Mouse (Mus musculus): ENCODE measurements at regions not wholly inside any gene's neighbourhood (a gene's known extent, or its start where the extent isn't known, plus 50 kb on each side); places are given as distances from the start of the nearest gene placed in this dataset.

GRCm38 (mm10) chr9:41914611-41915010 lies 209.5 kb downstream of the Sorl1 start:
- Histone ChIP-seq H3K9ac (no peak overlapping the region), H3K27me3 (replicated peaks) (no peaks in the 10 kb centered on the region), H3K4me1 (no peaks in the 10 kb centered on the region), H3K4me2 (no peak overlapping the region), H3K9me3 (replicated peaks) (0 out of 2 replicates have a peak, but pooled peaks cover 7% of the 10 kb centered on the region), H3K4me3 (no peak overlapping the region), H3K36me3 (no peaks in the 10 kb centered on the region), H3K27ac (no peak overlapping the region)
- WGBS (ENCODE audit: insufficient replicate concordance) = 70% methylated on average over 6 of the region's 6 CpGs
- ATAC-seq = no peak

- Histone ChIP-seq H3K36me3 (no peaks in the 10 kb centered on the region), H3K4me2 (no peak overlapping the region), H3K4me3 (no peak overlapping the region), H3K4me1 (no peaks in the 10 kb centered on the region), H3K27ac (no peak overlapping the region), H3K9me3 (replicated peaks) (0 out of 2 replicates have a peak, but pooled peaks cover 7% of the 10 kb centered on the region), H3K27me3 (replicated peaks) (no peaks in the 10 kb centered on the region), H3K9ac (no peak overlapping the region)
- ATAC-seq = no peak
- WGBS (ENCODE audit: insufficient replicate concordance) = 64% methylated on average over 3 of the region's 3 CpGs
Measured at GRCm38 (mm10) chr9:41913911-41914310, 210.2 kb downstream of the Sorl1 start.

- H3K4me2 ChIP-seq = no peak overlapping the region
- no peaks in the 10 kb centered on the region for H3K36me3 ChIP-seq
- H3K4me3 ChIP-seq = no peak overlapping the region
- H3K9ac ChIP-seq = no peak overlapping the region
- H3K9me3 ChIP-seq (replicated peaks) = 0 out of 2 replicates have a peak, but pooled peaks cover 7% of the 10 kb centered on the region
- no peak for ATAC-seq
- H3K27ac ChIP-seq = no peak overlapping the region
- no peaks in the 10 kb centered on the region for H3K4me1 ChIP-seq
- WGBS (ENCODE audit: insufficient replicate concordance) = 74% methylated on average over 5 of the region's 5 CpGs
- no peaks in the 10 kb centered on the region for H3K27me3 ChIP-seq (replicated peaks)
Measured at GRCm38 (mm10) chr9:41912482-41912881, 211.6 kb downstream of the Sorl1 start.

GRCm38 (mm10) chr9:41900606-41900974 lies 223.5 kb downstream of the Sorl1 start:
- H3K9me3 ChIP-seq (replicated peaks) = no peaks in the 10 kb centered on the region
- no peak overlapping the region for H3K27ac ChIP-seq
- no peak overlapping the region for H3K4me3 ChIP-seq
- no peak overlapping the region for H3K9ac ChIP-seq
- no peaks in the 10 kb centered on the region for H3K36me3 ChIP-seq
- H3K27me3 ChIP-seq (replicated peaks) = no peaks in the 10 kb centered on the region
- H3K4me2 ChIP-seq = no peak overlapping the region
- no peaks in the 10 kb centered on the region for H3K4me1 ChIP-seq
- 77% methylated on average over 8 of the region's 8 CpGs for WGBS (ENCODE audit: insufficient replicate concordance)
- ATAC-seq = no peak

GRCm38 (mm10) chr9:41899766-41900605 lies 224.1 kb downstream of the Sorl1 start:
- no peak overlapping the region for H3K27ac ChIP-seq

GRCm38 (mm10) chr9:41895106-41895505 lies 229.0 kb downstream of the Sorl1 start:
- H3K4me1 ChIP-seq = 0 out of 2 replicates have a peak, but pooled peaks cover 2% of the 10 kb centered on the region
- no peak overlapping the region for H3K4me2 ChIP-seq
- ATAC-seq = no peak
- no peaks in the 10 kb centered on the region for H3K36me3 ChIP-seq
- H3K9me3 ChIP-seq (replicated peaks) = no peaks in the 10 kb centered on the region
- no peak overlapping the region for H3K27ac ChIP-seq
- peaks cover 9% of the 10 kb centered on the region for H3K27me3 ChIP-seq (replicated peaks)
- H3K4me3 ChIP-seq = no peak overlapping the region
- WGBS (ENCODE audit: insufficient replicate concordance) = 51% methylated on average over 5 of the region's 5 CpGs
- no peak overlapping the region for H3K9ac ChIP-seq

More at GRCm38 (mm10) chr9:41899766-41900605, 224.1 kb downstream of the Sorl1 start:
- Histone ChIP-seq H3K4me1 (no peaks in the 10 kb centered on the region), H3K4me3 (no peak overlapping the region), H3K9ac (no peak overlapping the region), H3K36me3 (no peaks in the 10 kb centered on the region), H3K4me2 (no peak overlapping the region), H3K9me3 (replicated peaks) (no peaks in the 10 kb centered on the region), H3K27me3 (replicated peaks) (no peaks in the 10 kb centered on the region)
- no peak for ATAC-seq
- 40% methylated on average over 11 of the region's 11 CpGs for WGBS (ENCODE audit: insufficient replicate concordance)

GRCm38 (mm10) chr9:41892841-41893240 lies 231.3 kb downstream of the Sorl1 start:
- H3K9me3 ChIP-seq (replicated peaks) = no peaks in the 10 kb centered on the region
- WGBS (ENCODE audit: insufficient replicate concordance) = 28% methylated on average over 3 of the region's 3 CpGs
- 0 out of 2 replicates have a peak, but pooled peaks cover 2% of the 10 kb centered on the region for H3K4me1 ChIP-seq
- H3K4me2 ChIP-seq = no peak overlapping the region
- H3K27me3 ChIP-seq (replicated peaks) = peaks cover 11% of the 10 kb centered on the region
- H3K36me3 ChIP-seq = no peaks in the 10 kb centered on the region
- H3K9ac ChIP-seq = no peak overlapping the region
- no peak overlapping the region for H3K4me3 ChIP-seq
- H3K27ac ChIP-seq = no peak overlapping the region
- no peak for ATAC-seq

GRCm38 (mm10) chr9:41891206-41891605 lies 232.9 kb downstream of the Sorl1 start:
- Histone ChIP-seq H3K9ac (no peak overlapping the region), H3K9me3 (replicated peaks) (no peaks in the 10 kb centered on the region), H3K27me3 (replicated peaks) (peaks cover 11% of the 10 kb centered on the region), H3K27ac (peak overlapping the region; percentile 60; the same call in 1 of the 2 replicates), H3K36me3 (no peaks in the 10 kb centered on the region), H3K4me1 (0 out of 2 replicates have a peak, but pooled peaks cover 2% of the 10 kb centered on the region), H3K4me3 (no peak overlapping the region), H3K4me2 (peak overlapping the region; percentile 59; the same call in 1 of the 2 replicates)
- WGBS (ENCODE audit: insufficient replicate concordance) = 46% methylated on average over 7 of the region's 7 CpGs
- ATAC-seq = no peak

GRCm38 (mm10) chr9:41890273-41891141 lies 233.6 kb downstream of the Sorl1 start:
- no peaks in the 10 kb centered on the region for H3K9me3 ChIP-seq (replicated peaks)
- peak overlapping the region; percentile 59 for H3K4me2 ChIP-seq
- peaks cover 11% of the 10 kb centered on the region for H3K27me3 ChIP-seq (replicated peaks)
- 0 out of 2 replicates have a peak, but pooled peaks cover 2% of the 10 kb centered on the region for H3K4me1 ChIP-seq
- H3K36me3 ChIP-seq = no peaks in the 10 kb centered on the region
- H3K9ac ChIP-seq = no peak overlapping the region
- peak overlapping the region; percentile 27 for H3K4me3 ChIP-seq
- peak overlapping the region; percentile 60 for H3K27ac ChIP-seq
- 6% methylated on average over 41 of the region's 42 CpGs for WGBS (ENCODE audit: insufficient replicate concordance)
- peak; percentile 46 for ATAC-seq

- H3K27ac ChIP-seq = peak overlapping the region; percentile 60; the same call in 1 of the 2 replicates
- H3K36me3 ChIP-seq = no peaks in the 10 kb centered on the region
- peak overlapping the region; percentile 59 for H3K4me2 ChIP-seq
- ATAC-seq = no peak; the same call in 1 of the 2 replicates
- 36% methylated on average over 12 of the region's 12 CpGs for WGBS (ENCODE audit: insufficient replicate concordance)
- H3K27me3 ChIP-seq (replicated peaks) = peaks cover 11% of the 10 kb centered on the region
- 0 out of 2 replicates have a peak, but pooled peaks cover 2% of the 10 kb centered on the region for H3K4me1 ChIP-seq
- H3K9ac ChIP-seq = no peak overlapping the region
- H3K9me3 ChIP-seq (replicated peaks) = no peaks in the 10 kb centered on the region
- H3K4me3 ChIP-seq = peak overlapping the region; percentile 27; the same call in 1 of the 2 replicates
Measured at GRCm38 (mm10) chr9:41889568-41890272, 234.4 kb downstream of the Sorl1 start.

GRCm38 (mm10) chr9:41888616-41889150 lies 235.4 kb downstream of the Sorl1 start:
- Histone ChIP-seq H3K9me3 (replicated peaks) (no peaks in the 10 kb centered on the region), H3K4me2 (no peak overlapping the region), H3K36me3 (no peaks in the 10 kb centered on the region), H3K27ac (no peak overlapping the region), H3K4me3 (no peak overlapping the region), H3K9ac (no peak overlapping the region), H3K4me1 (0 out of 2 replicates have a peak, but pooled peaks cover 2% of the 10 kb centered on the region), H3K27me3 (replicated peaks) (peaks cover 11% of the 10 kb centered on the region)
- WGBS (ENCODE audit: insufficient replicate concordance) = 65% methylated on average over 3 of the region's 3 CpGs
- no peak for ATAC-seq

All from liver, embryonic 12.5 days (tissue).